Mouse (Mus musculus): ENCODE measurements around the gene Exoc2.

DNA sequence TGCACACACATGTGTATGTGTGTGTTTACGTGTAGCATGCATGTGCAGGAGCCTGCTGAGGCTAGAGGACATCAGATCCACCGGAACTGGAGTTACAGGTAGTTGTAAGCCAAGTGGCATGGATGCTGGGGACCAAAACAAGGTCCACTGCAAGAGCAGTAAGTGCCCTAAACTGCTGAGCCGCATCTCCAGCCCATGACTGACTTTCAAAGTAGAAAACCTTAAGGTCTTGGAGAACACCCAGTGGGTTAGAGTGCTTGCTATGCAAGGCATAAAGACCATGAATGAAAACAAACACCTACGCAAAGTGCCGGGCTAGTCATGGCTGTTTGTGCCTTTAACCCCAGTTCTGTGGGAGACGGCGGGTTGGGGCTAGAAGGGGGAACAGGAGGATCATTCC is 147.4 kb downstream of the Exoc2 start:
- TF ChIP-seq POLR2AphosphoS2 (IDR thresholded peaks at IDR 0.05; ENCODE audit: insufficient read length, low read depth) (no peak), POLR2A (IDR thresholded peaks at IDR 0.05; ENCODE audit: insufficient read length, low read depth) (no peak), TCF12 (IDR thresholded peaks at IDR 0.05; ENCODE audit: insufficient read depth, poor library complexity, severe bottlenecking) (no peak), CEBPB (IDR thresholded peaks at IDR 0.05; ENCODE audit: insufficient read depth, poor library complexity, severe bottlenecking) (no peak), E2F4 (IDR thresholded peaks at IDR 0.05; ENCODE audit: insufficient read depth) (no peak)
